Mouse (Mus musculus): ENCODE measurements around the gene Desi1.
A peak's percentile ranks its signal among the peaks of the same experiment; 100 is the strongest.

The Desi1 gene

DNA sequence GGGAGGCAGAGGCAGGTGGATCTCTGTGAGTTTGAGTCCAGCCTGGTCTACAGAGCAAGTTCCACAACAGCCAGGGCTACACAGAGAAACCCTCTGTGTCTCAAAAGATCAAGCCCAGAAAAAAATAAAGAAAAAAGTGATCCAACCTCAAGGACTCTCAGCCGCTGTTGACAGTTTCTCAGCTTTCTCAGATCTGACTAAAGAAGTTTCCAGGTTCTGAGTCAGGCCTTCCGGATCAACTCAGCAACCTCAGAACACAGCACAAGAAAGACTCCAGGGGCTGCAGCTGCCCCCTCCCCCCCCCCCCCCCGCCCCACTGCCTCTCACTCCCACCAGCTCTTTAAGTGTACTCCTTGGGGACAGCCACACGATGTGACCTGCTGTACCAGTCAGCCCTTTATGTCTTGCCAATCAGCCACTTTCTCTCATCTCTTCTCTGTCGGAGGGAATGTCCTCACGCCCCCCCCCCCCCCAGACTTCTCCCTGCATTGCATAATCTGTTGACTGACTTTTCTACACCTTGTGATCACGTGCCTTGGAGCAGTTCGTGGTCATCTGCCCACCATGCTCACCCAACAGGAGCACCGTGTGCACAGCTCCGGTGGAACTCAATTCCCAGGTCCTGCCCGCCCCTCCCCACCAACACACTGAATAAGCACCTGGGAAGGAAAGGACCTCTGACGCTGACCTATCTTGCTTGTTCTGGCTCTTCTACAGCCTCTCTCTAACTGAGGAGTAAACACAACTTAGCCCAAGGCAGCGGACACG is 67.4 kb downstream of the Desi1 start:
- DNase-seq (ENCODE audit: low spot score in 2 of 2): no peak

DNA sequence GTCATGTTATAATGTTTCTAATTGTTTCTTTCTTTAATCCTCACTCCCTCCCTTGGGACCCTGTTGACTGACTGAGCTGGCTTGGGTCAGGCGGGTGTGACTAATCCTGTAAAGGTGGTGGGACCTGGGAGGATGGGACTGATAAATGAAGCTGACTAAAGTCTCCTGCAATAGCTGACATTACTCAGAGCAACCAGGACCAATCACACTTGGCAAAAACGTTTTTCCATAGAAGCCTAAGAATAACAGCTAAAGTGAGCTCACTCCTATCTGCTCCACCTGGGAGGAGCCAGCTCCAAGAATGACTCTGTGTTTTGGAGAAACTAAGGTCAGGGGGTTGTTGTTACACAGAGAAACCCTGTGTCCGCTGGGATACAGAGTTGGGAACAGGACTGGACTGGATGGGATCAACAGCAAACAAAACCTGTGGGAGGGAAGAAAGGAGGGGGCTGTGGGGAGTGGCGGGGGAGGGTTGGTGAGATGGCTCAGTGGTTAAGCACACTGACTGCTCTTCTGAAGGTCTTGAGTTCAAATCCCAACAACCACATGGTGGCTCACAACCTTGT is 68.6 kb downstream of the Desi1 start:
- no peak for DNase-seq (ENCODE audit: low spot score in 2 of 2)

DNA sequence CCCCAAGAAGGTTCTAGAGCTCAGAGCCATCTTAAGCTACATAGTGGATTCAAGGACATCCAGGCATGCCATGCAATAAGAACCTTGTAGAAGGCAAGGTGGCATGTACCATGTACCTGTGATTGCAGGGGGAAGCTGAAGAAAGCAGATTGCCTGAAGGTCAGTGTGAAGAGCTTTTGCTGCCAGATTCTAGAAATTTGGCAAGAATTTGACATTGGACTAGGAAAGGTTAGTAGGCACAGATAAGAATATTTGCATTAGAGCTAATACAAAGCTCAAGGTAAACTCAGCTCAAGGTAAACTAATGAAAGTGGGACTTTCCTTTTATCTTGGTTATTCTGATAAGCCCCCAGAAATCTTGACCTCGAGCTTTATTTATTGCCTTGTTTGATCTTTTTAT is 69.4 kb downstream of the Desi1 start:
- DNase-seq (ENCODE audit: low spot score in 2 of 2): no peak

DNA sequence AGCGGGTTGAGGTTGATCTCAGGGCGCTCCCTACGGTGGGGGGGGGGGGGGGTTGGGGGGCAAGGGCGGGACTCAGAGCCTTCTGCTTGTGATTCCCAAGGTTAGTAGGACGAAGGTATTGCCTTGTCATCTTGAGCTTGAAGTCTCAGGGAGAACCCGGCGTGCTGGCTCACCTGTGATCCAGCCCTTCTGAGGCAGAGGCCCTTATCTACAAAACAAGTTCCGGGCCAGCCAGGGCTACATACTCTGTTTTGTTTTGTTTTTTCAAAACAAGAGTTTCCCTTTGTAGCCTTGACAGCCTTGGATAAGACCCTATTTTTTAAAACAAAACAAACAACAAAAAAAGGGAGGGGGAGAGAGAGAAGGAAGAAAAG is 72.6 kb downstream of the Desi1 start:
- DNase-seq (ENCODE audit: low spot score in 2 of 2): no peak

DNA sequence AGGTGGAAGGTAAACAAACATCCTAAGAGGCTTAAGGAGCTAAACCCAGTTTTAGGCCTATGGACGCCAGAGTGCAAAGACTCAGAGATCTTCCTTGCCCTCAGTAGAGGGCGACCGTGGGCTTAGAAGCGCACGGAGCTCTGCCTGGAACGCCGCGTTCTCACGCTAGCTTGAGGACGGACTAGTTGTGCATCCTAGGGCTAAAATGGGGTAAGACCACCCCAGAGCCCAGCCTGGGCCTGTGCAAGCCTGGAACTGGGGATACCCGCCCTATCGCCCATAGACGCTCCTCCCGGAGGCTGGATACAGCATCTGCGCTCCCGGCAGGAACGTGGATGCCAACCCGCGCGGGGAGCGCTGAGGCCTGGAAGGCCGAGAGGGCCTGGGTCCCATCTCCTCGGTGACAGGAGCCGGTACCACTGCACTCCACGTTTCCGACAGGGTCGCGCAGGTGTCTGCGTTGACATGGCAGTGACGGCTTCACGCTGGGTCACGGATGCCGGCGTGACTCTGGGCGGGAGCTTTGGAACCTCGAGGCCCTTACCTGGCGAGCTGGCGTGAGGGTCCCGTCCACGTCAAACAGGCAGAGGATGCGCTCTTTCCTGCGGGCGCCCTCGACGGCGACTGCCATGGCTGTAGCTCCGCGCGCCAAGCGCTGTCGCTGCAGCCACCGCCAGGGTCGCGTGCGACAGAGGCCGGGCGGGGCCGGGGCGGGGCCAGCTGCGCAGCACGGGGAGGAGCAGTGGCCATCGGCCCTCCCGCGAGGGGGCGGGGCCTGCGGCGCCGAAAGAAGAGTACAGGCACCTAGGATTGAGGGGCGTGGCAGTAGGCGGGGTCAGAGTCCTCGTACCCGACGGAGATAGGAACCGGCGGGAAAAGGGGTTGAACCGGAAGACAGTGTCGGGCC is 73.2 kb downstream of the Desi1 start, which contains the start of gene Pmm1:
TSS of gene Pmm1 (minus strand) at position 760 of the 907 bp plus-strand sequence.
- DNase-seq (ENCODE audit: low spot score in 2 of 2): peak; percentile 95 to 98

DNA sequence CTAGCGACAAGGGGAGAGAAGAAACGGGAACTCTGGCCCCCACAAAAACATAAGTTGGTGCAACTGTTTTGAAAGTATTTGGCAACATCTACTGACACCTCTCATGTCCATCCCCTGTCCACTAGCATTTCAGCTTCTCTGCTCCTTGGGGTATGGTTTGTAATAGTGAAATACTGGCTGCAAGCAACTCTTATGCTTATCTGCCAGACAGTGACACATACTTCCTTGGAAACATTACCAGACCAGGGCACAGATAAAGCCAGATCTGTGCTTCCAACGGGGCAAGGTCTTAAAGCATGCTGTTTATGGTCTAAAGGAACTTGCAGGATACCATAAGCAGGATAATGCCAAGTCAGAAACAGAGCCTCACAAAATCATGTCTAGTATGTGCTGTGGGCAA is 74.8 kb downstream of the Desi1 start:
- no peak for DNase-seq (ENCODE audit: low spot score in 2 of 2)

DNA sequence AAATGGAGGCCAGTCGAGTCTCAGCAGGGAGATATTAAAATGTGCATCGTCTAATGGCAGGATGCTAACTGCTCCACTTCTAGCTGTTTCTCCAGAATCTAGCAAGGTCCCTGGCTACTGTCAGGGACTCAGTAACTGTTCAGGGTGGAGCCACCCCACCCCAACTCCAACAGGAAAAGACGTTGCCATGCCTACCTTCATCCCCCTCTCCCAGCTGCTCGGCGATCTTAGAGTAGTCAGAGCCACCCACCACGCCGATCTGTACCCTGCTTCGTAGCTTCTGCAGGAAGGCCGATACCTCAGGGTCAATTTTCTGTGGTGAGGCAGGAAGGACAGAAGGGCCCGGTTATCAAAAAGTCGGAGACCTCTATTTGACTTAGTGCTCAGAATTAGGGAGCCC is 76.1 kb downstream of the Desi1 start:
- DNase-seq (ENCODE audit: low spot score in 2 of 2): peak in 1 of 2 experiments; percentile 60

DNA sequence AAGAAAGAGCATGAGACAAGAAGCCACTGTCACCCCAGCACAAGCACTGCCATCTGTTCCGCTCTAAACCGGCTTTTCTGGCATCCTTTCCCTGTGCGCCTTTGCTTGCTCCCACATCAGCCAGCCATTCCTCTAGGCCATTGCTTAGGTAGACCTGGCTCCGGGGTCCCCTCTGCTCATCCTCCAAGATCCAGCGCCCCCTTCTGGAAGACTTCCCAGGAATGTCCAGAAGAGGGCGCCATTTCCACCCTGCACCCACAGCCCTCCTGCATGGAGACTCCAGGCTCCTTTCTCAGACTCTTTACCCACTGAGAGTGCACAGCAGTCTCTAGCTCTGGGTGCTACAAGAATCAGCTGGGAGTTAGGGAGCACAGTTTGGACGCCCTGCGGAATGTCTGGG is 77.2 kb downstream of the Desi1 start:
- DNase-seq (ENCODE audit: low spot score in 2 of 2): peak in 1 of 2 experiments; percentile 60

DNA sequence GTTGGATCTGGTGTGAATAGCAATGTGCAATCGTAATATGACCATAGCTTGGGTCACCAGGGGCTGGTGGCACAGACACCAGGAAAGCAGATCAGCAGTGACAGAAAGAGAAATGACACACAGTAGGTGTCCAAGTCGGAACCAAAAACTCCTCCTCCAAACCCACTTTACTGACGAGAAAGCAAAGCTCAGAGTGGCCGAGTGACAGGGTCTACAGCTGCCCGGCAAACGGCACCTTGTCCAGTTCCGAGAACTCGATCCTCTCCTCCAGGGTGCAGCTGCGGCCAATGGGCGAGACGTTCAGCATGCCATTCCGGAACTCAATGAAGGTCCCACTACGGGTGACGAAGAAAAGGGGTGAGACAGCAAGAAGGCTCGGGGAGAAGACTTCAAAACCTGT is 78.2 kb downstream of the Desi1 start:
- no peak for DNase-seq (ENCODE audit: low spot score in 2 of 2)

DNA sequence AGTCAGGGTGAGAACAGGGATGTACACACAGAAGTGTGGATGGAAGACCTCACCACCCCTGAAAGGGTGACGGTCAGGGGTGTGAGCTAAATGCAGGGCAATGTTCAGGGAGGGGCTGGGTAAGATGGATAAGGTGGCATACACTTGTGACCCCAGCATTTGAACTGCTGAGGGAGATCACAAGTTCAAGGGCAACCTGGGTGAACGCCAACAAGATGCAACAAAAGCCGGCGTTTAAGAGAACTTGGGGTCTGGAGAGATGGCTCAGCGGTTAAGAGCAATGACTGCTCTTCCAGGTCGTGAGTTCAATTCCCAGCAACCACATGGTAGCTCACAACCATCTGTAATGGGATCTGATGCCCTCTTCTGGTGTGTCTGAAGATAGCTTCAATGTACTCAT is 78.9 kb downstream of the Desi1 start:
- DNase-seq (ENCODE audit: low spot score in 2 of 2): no peak

DNA sequence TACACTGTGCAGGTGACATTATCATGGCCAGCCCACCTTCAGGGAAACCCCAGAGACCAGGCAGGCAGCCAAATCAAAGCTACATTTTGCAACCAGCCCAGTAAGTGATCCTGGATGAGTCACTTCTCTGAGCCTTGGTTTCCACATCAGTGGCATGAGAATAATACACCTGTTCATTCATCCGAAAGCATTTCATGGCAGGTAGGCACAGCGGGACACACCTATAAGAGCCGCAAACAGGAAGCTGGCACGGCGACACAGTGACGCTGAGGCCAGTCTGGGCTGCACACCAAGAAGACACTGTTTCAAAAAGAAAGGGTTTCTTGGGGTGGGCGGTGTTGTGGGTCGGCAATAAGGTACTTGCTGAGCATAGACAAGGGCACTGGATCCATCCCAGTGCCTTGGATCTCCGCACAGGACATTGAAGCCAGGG is 79.5 kb downstream of the Desi1 start:
- no peak for DNase-seq (ENCODE audit: low spot score in 2 of 2)

DNA sequence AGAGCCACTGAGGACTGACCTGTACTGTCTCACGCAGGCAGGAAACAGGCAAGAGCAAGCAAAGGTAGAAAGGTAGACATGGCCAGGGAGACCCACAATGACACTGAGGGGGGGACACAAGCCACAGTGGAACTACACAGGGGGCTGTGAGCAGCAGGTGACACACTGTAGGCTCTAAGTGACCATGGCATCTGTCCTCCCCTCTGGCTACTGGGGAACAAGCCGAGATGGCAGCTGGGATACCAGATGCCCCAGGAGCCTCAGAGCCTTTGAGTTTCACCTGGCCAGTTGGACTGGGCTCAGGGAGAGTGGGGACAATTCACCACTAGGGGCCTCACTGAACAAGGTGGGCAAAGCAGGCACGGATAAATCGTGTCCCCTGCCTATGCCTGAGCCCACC is 81.4 kb downstream of the Desi1 start:
- DNase-seq (ENCODE audit: low spot score in 2 of 2): no peak

DNA sequence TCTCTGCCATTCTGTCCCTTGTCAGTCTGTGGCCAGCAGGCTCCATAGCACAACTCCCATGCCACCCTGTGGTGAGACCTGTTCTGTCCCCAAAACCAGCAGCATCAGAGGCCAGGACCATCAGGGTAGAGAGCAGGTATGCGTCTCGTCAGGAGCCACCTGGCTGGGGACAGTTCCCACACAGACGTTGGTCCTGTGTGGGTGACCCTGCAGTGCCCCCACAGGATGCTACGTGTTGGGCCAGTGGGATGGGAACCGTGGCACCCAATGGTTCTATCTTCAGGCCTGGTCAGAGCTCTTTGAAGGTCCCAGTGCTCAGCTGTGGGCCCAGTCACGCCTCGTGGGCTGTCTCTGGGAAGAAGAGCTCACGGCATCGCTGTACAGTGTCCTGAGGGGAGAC is 82.5 kb downstream of the Desi1 start:
- no peak for DNase-seq (ENCODE audit: low spot score in 2 of 2)

DNA sequence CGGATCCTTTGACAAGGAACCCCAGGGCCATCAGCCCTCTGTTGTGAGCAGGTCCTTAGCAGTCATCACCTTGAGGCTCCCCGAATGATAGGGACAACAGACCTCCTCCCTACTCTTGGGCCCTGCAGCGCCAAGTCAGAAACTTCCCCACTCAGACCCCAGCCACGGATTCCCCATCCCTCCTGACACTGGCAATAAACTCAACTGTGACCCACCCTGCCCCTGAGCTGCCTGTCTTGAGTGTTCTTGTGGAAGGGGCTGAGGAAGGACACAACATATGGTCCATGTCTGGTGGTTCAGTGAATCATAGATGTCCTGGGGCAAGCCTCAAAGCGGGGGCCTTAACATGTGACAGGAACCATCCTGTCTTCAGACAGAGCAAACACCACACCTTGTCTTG is 82.9 kb downstream of the Desi1 start:
- no peak for DNase-seq (ENCODE audit: low spot score in 2 of 2)

DNA sequence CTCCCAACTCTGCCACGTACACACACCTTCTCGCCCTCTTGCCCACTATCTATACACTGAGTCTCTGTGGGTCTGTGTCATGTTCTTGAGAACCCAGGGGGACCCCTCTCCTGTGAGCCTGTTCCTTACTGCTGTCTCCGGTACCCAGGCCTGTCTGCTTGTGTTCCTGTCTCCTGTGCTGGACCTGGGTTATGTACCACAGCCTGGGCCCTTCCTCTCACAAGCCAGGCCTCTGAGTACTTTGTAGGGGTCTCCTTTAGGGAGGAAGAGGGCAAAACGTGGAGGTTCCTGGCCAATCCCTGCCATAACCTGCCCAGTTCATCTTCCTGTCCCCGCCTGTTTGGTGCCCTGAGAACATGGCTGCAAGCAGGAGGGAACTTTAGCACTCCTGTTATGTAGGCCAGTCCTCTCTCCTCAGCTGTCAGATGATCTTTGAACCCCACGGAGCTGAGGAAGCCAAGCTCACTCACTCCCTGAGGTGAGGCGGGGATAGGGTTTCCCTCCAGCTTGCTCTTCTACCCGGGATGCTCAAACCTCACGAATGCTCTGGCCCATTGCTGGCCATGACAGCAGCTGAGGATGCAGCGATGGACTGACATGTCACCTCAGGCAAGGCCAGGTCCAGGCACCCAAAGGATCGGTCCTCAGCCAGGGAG is 84.1 kb downstream of the Desi1 start:
- DNase-seq (ENCODE audit: low spot score in 2 of 2): no peak

DNA sequence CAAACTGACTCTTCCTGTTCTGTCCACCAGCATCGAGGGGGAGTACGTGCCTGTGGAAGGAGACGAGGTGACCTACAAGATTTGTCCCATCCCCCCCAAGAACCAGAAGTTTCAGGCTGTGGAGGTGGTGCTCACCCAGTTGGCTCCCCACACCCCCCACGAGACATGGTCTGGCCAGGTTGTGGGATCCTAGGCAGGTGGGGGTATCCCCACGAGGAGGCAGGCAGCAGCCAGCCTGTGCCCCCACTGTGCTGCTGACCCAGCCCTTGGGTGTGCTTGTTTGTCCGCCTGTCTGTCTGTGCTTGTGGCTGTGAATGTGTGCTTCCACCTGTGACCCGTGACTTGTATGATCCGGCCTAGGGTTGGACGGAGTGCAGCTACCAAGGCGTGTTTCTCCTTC is 84.6 kb downstream of the Desi1 start:
- no peak for DNase-seq (ENCODE audit: low spot score in 2 of 2)

DNA sequence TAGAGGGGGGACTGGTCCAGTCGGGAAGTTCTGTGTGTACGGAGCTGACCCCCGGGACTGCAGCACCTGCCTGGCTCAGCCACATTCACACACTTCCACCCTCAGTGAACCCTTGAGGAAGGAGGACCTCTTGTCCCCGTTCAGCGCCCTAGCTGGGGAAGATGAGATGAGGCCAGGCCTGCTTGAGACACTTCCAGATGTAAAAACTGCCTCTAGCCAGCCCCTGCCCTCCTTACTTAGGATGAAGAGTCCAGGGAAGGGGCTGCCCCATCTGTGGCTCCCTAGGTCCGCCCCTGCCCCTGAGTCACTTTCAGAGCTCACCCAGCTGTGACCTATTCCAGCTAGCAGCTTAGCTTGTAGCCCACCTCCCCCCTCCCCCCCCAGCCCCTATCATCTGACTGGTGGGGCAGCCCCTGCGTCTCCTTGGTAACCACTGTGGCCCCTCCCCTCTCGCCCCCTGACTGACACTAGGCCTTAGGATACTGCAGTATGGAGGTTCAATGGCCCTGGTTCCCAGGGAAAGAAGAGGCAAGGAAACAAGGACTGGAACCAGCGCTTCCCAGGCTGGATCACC is 90.4 kb downstream of the Desi1 start:
- no peak for DNase-seq (ENCODE audit: low spot score in 2 of 2)

Measured in right cerebral cortex, adult 2 months (tissue).